Mouse (Mus musculus): Measurements from ENCODE around the gene Pkib.

Gene Pkib

DNA sequence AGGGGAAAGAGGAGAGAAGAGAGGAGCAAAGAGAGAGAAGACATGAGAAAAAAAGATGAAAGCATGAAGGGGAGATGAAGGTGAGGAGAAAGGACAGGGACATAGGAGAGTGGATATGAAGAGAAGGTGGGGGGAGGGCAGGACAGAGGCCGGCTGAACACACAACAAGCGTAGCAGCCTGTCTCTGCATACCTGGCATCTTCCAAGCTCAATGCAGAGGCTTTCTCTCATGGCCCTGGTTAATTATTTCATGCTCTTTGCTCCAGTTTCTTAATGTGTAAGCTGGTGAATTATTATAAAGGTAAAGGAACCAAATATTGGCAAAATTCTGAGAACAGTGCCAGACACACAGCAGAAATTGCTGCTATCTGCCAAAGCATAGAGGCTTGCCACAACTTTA is 109.6 kb downstream of the Pkib start:
- no peak for DNase-seq

DNA sequence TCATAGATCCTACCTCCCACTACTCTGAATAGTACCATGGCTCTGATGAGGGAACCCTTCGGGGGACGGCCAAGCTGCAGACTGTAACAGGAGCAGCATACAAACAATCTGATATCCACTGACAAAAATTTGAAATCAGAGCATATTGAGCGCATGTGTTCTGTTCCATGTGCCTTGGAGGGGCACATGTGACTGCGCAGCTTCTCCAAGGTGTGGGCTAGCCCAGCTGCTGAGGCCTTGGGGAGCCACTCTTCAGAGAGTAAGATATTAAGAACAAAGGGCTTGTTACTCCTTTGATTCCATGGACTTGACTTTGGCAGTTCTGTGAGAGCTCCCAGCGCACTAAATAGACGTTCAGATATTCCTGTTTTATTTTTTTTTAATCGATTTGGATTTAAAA is 111.3 kb downstream of the Pkib start:
- DNase-seq: no peak

DNA sequence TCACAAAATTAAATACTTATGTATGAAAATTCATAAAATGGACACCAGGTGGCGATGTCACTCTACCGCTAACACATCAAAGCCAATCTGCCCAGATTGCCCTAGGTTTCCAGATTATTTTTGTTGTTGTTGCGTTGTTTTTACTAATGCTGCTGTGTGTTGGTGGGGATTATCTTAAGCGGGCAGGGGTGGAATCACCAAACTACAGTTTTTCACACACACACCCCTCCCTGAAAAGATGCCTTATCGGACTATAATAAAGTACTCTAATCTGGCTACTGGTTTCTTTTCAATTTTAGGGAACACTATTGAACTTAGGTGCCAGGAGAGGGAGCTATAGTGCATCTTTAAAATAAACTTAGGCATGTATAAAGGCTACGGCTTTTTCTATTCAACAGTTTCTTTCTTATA is 111.8 kb downstream of the Pkib start:
- DNase-seq: peak; percentile 42

DNA sequence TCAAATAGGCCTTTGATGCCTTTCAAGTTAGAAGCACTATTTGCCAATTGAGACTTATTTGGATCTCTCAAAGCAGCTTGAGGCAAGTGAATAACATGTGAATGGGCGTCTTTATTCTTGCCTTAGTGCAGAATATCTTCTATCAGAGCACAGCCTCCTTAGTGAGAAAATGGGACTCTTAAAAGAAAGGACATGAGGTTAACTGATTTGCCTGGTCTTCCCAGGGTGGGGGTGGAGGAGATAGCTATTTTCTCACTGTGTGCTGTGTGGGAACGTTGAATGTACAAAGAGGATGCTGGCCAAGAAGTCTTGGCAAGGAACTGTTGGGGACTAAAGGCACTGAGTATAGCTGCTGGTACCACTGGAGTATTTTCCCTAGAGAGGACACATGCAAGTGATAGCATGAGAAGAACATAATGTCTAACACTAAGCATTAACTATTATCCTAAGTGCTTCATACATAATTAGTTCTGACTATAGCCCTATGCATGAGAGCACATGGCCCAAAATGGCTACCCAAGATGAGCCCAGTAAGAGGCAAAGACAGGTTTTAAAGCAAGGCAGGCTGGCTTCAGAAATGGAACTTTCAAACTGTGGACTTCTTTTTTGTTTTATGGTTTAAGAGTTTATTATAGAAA is 112.5 kb downstream of the Pkib start:
- no peak for DNase-seq

DNA sequence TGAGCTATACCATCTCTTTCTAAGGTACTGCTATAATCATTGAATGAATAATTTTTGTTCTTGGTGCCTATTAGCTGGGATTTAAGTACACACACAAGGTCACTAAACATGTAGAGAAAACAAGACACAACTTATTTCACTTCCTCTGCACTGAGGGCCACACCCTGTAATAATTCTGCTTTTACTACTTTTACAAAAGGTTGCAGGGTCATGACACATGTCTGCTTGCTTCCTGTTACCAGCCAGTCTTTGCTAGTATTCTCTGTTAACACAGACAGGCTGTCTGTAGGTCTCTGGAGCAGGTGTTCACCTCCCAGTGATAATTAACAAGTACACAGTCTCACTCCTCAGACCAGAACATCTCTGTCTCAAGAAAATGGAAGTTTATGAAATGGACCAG is 113.7 kb downstream of the Pkib start:
- no peak for DNase-seq

DNA sequence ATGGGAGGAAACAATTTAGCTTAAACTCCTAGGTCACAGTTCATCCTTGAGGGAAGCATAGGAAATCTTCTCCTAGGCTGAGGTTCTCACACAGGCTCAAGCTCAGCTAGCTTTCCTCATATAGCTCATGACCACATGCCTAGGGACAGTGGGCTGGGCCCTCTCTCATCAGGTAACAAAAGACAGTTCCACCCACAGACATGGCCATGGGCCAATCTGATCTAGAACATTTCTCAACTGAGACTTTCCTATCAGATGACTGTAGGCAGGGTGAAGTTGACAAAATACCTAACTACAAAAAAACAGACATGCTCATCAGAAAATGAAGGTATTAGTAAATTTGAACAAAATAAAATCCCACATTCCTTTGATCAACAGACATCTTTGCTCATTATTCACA is 115.3 kb downstream of the Pkib start:
- DNase-seq: no peak

DNA sequence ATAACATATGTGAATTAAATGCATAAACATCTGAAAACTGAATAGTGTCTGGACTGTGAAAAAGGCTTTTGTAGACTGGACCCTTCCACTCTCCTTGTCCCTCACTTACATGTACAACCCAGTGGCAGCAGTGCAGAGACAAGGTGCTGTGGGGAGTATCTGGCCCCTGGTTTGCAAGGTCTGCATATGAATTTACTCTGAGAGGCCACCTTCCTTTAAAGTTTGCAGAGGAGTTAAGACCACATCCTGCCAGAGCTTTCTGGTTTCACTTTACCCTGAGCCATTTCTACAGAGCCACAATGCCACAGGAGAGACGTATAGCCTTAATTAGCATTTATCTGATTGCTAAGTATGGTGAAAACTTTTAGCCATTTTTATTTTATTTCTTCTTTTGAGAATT is 121.6 kb downstream of the Pkib start:
- peak; percentile 42 for DNase-seq

DNA sequence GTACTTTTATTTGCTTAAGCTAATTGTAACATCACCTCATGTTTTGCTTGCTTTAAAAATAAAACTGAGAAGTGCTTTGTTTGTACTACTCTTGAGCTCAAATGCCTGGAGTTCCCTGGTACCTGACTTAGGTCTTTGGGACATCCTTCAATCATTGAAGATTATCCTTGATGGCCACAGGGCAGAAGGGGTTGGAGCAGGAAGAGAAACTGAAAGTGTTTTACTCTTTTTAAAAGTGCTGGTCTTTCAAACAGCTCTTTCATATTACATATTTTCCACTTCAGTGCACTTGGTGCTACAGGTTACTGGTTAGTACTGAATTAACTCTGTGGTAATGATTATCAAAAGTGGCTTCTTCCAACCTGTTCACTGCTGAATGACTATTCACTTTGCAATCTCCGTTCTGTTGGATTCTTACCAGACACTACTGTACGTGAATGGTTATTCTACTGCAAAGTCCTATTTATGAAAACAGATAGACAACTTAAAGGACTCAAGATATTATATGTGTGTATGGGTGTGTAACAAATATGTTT is 123.5 kb downstream of the Pkib start:
- no peak for DNase-seq

DNA sequence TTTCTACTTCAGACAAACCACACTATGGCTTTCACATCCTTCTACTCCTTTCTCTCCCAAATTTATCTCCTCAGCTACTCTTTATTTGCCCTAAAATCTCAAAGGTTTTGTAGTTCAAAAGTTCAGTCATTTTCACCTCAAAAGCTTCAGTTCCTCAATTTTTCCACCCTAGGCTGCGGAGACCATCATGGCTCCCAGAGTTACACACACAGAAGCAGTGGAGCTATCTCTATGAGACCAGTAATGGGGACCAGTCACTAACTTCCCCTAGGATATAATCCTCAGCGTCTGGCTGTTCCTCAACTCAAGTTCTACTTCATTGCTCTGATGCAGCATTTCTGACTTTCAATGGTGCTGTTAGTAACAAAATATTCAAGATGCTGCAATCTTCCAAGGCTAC is 127.2 kb downstream of the Pkib start:
- DNase-seq: no peak

DNA sequence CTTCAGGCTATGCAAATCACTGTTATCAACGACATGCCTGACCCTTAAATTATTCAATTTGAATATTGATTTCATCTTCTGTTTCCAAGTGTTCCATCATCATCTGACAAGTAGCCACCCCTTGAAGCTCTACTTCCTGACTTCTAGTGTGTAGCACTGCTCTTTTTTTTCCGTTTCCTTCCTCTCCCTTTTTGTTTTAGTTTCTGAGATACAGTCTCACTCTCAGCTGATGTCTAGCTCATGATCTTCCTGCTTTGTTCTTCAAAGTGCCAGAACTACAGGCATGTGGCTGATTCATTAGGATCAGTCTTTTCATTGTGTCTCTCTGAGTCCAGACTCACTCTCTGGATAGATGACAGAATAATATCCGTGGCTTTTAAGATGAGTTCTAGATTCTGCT is 128.9 kb downstream of the Pkib start:
- no peak for DNase-seq

DNA sequence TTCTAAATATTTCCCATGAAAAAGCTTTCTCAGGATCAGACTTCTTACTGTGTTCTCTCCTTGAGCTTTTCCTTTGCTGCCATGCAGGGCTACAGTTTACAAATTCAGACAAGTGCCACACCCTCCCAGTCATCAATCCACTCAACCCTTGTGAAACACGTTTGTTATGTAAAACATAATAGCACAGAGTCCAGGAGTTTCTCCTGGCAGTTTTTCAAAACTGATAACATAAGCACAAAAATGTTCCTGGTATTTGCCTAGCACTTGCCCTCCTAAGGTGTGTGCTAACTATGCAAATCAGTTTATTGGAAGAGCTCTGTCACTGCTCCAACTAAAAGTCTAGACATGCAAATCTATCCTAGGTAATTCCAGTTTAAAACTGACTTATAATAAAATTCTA is 131.3 kb downstream of the Pkib start:
- DNase-seq: no peak

DNA sequence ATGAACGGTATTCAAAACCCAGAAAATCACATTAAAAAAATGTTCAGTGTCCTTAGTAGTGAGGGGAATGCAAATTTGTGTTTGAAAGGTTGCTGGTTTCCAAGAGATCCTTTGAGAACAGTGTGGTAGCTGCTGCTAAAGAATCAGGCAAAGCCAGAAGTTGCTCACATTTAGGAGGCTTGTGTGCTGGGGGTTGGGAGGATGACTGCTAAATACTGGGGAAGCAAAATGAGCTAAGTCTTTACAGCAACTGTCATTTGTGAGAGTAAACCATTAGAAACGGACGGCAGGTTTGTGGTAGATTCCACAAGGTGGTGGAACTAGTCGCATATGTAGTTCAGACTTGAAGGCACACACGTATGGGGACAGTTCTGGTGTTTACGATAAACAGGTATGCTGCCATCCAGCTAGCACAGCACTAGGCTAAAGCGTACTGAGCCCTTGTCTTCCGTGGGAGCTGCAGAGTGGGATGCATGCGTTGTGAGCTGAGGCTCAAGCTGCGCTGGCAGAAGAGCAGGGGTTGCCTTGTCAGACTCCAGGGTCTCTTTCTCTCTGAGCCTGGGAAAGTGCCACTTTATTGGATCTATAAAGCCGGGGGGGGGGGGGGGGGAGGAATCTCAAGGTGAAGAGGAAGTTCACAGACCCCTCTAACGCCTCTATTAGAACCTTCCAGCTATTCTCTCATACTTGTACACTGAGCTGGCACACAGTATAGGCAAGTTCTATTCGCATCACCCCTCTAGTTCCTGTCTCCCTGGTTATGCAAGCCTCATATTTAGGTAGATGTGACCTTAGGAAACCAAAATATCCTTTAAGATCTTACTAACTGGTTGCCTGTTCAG is 151.7 kb downstream of the Pkib start:
- DNase-seq: no peak

DNA sequence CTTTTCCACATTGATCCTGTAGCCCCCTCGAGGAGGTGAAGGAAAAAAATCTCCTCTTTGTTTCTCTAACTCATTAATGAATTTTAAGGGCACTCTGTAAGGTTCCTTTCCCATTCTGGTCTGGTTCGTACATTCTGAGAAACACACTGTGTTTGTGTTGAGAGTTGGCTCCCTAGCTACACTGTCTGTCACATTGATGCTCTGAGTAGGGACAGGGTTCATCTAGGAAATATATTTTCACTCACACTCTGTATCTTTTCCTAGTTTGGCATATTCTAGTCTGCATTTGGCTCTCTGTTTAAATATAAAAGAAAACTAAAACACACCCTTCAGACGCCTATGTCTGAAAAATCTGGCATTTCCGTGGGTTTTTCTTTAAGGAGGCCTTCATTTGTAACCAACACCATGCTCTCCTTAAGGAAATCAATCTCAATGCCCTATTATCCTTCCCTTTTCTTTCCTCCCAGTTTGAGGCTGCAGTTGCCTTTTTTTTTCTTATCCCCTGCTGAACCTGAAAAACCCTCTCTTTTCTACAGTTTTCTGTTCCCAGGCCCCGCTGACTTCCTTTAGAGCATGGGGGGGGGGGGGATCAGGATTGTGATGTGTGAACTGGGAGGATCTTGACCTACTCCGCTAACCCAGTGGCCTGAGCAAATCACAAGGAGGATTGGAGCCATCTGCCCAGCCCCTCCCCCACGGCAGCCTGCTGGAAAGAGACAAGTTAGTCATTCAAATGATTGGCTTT is 152.5 kb downstream of the Pkib start:
- DNase-seq: no peak

DNA sequence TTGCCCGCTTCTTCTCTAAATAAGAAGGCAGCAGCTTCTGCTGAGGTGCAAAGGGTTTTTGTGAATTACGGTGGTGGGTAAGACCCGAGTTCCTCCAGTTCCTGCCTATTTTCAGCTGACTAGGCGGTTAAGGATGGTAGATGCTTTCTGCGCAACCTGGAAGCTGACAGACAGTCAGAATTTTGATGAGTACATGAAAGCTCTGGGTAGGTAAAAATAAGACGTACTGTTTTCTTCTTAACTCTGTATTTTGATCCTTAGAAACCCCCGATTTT is 153.0 kb downstream of the Pkib start, which contains the start of gene Fabp7:
Fabp7 (plus strand) TSS at position 6 of the 275 bp plus-strand sequence.
- DNase-seq: no peak

DNA sequence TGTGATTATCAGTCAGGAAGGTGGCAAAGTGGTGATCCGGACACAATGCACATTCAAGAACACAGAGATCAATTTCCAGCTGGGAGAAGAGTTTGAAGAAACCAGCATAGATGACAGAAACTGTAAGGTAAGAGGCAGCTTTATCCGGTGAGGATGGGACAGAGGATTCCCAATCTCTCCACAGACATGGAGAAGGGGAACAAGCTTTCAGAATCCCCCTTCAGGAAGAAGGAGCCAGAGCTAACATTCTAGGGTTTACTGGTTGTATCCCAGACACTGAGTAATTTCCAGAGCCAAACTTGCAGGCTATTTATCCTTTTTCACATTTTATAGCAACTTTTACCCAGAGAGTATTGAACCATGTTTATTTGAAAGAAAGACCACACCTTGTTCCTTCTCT is 153.8 kb downstream of the Pkib start:
- DNase-seq: no peak
